Mouse (Mus musculus) left cerebral cortex, adult 8-10 months (tissue): ENCODE results near the gene Cltc. TPM values are rescaled to one million over a fixed set of nuclear protein-coding genes. Genes with fewer than 3 reads are reported as not detected.

Experiments used
- DNase-seq, 2 experiments: peaks; one replicate each; pipeline ENCODE4 v3.0.0; 2022; ENCODE audit warnings: low spot score in 2 of 2
- total RNA-seq, 4 experiments: library from RNA; stranded (reverse); gene quantifications; 2 replicates each; pipeline ENCODE4 v1.2.4; 2022

Cltc gene
- total RNA-seq, 4 experiments from 2014 or later: 529 to 551 (median 542) TPM

- peak; percentile 85 to 89 for DNase-seq
Measured at GRCm38 (mm10) chr11:86683395-86684125, 73.8 kb downstream of the Cltc start, which contains the start of the genes Vmp1 and Ptrh2. TSS of gene Vmp1 (minus strand) at chr11:86683836. TSS of gene Ptrh2 (plus strand) at chr11:86683985.

GRCm38 (mm10) chr11:86682861-86683260 is 74.5 kb downstream of the Cltc start:
- DNase-seq: no peak

GRCm38 (mm10) chr11:86681423-86681822 is 75.9 kb downstream of the Cltc start:
- DNase-seq: no peak

GRCm38 (mm10) chr11:86680729-86681128 is 76.6 kb downstream of the Cltc start:
- no peak for DNase-seq

GRCm38 (mm10) chr11:86678957-86679356 is 78.4 kb downstream of the Cltc start:
- DNase-seq: no peak

GRCm38 (mm10) chr11:86675520-86675919 is 81.8 kb downstream of the Cltc start:
- DNase-seq: no peak

GRCm38 (mm10) chr11:86672772-86673171 is 84.6 kb downstream of the Cltc start:
- DNase-seq: no peak

- DNase-seq: no peak
Measured at GRCm38 (mm10) chr11:86671041-86671675, 86.2 kb downstream of the Cltc start.

GRCm38 (mm10) chr11:86668169-86668568 is 89.2 kb downstream of the Cltc start:
- DNase-seq: no peak

GRCm38 (mm10) chr11:86667553-86667952 is 89.8 kb downstream of the Cltc start:
- no peak for DNase-seq

- no peak for DNase-seq
Measured at GRCm38 (mm10) chr11:86664406-86664805, 93.0 kb downstream of the Cltc start.

GRCm38 (mm10) chr11:86663977-86664376 is 93.4 kb downstream of the Cltc start:
- no peak for DNase-seq

GRCm38 (mm10) chr11:86662986-86663895 is 94.1 kb downstream of the Cltc start:
- no peak for DNase-seq

GRCm38 (mm10) chr11:86657863-86658262 is 99.5 kb downstream of the Cltc start:
- no peak for DNase-seq

- no peak for DNase-seq
Measured at GRCm38 (mm10) chr11:86656849-86657567, 100.4 kb downstream of the Cltc start.

- DNase-seq: no peak
Measured at GRCm38 (mm10) chr11:86655671-86656070, 101.7 kb downstream of the Cltc start.

GRCm38 (mm10) chr11:86654096-86654495 is 103.3 kb downstream of the Cltc start:
- DNase-seq: no peak

- no peak for DNase-seq
Measured at GRCm38 (mm10) chr11:86653446-86653845, 103.9 kb downstream of the Cltc start.

GRCm38 (mm10) chr11:86652578-86652979 is 104.8 kb downstream of the Cltc start:
- no peak for DNase-seq

GRCm38 (mm10) chr11:86650676-86651075 is 106.7 kb downstream of the Cltc start:
- no peak for DNase-seq

GRCm38 (mm10) chr11:86649542-86649941 is 107.8 kb downstream of the Cltc start:
- no peak for DNase-seq
